Mouse (Mus musculus): ENCODE measurements around the gene Usp32.

The Usp32 gene

GRCm38 (mm10) chr11:84979351-84979750 lies 160.6 kb downstream of the Usp32 start:
- DNase-seq (ENCODE audit: low read depth, low spot score), result no peak

GRCm38 (mm10) chr11:84978113-84978512 lies 161.8 kb downstream of the Usp32 start:
- no peak for DNase-seq (ENCODE audit: low read depth, low spot score)

- DNase-seq (ENCODE audit: low read depth, low spot score), result no peak
Measured at GRCm38 (mm10) chr11:84977385-84977952, 162.5 kb downstream of the Usp32 start.

- no peak for DNase-seq (ENCODE audit: low read depth, low spot score)
Measured at GRCm38 (mm10) chr11:84976706-84977105, 163.3 kb downstream of the Usp32 start.

GRCm38 (mm10) chr11:84974582-84974981 lies 165.4 kb downstream of the Usp32 start:
- DNase-seq (ENCODE audit: low read depth, low spot score), result no peak

- no peak for DNase-seq (ENCODE audit: low read depth, low spot score)
Measured at GRCm38 (mm10) chr11:84973661-84974060, 166.3 kb downstream of the Usp32 start.

GRCm38 (mm10) chr11:84972067-84972466 lies 167.9 kb downstream of the Usp32 start:
- no peak for DNase-seq (ENCODE audit: low read depth, low spot score)

GRCm38 (mm10) chr11:84968775-84969174 lies 171.2 kb downstream of the Usp32 start:
- DNase-seq (ENCODE audit: low read depth, low spot score), result no peak

- no peak for DNase-seq (ENCODE audit: low read depth, low spot score)
Measured at GRCm38 (mm10) chr11:84968309-84968708, 171.7 kb downstream of the Usp32 start.

- no peak for DNase-seq (ENCODE audit: low read depth, low spot score)
Measured at GRCm38 (mm10) chr11:84967113-84967512, 172.8 kb downstream of the Usp32 start.

GRCm38 (mm10) chr11:84966696-84967095 lies 173.3 kb downstream of the Usp32 start:
- DNase-seq (ENCODE audit: low read depth, low spot score), result no peak

GRCm38 (mm10) chr11:84963556-84963955 lies 176.4 kb downstream of the Usp32 start:
- DNase-seq (ENCODE audit: low read depth, low spot score), result no peak

GRCm38 (mm10) chr11:84962536-84962935 lies 177.4 kb downstream of the Usp32 start:
- no peak for DNase-seq (ENCODE audit: low read depth, low spot score)

GRCm38 (mm10) chr11:84961571-84961970 lies 178.4 kb downstream of the Usp32 start:
- no peak for DNase-seq (ENCODE audit: low read depth, low spot score)

- no peak for DNase-seq (ENCODE audit: low read depth, low spot score)
Measured at GRCm38 (mm10) chr11:84960780-84961179, 179.2 kb downstream of the Usp32 start.

GRCm38 (mm10) chr11:84960291-84960690 lies 179.7 kb downstream of the Usp32 start:
- no peak for DNase-seq (ENCODE audit: low read depth, low spot score)

GRCm38 (mm10) chr11:84959701-84960181 lies 180.2 kb downstream of the Usp32 start:
- no peak for DNase-seq (ENCODE audit: low read depth, low spot score)

GRCm38 (mm10) chr11:84959181-84959580 lies 180.8 kb downstream of the Usp32 start:
- DNase-seq (ENCODE audit: low read depth, low spot score), result no peak

- no peak for DNase-seq (ENCODE audit: low read depth, low spot score)
Measured at GRCm38 (mm10) chr11:84958271-84958630, 181.7 kb downstream of the Usp32 start.

- no peak for DNase-seq (ENCODE audit: low read depth, low spot score)
Measured at GRCm38 (mm10) chr11:84957591-84958270, 182.2 kb downstream of the Usp32 start, which contains the start of gene Car4. Gene Car4 (plus strand): TSS chr11:84957786.

- no peak for DNase-seq (ENCODE audit: low read depth, low spot score)
Measured at GRCm38 (mm10) chr11:84957171-84957570, 182.8 kb downstream of the Usp32 start.

GRCm38 (mm10) chr11:84956400-84956799 lies 183.6 kb downstream of the Usp32 start:
- no peak for DNase-seq (ENCODE audit: low read depth, low spot score)

- no peak for DNase-seq (ENCODE audit: low read depth, low spot score)
Measured at GRCm38 (mm10) chr11:84952611-84953010, 187.3 kb downstream of the Usp32 start.

All from retina, adult 2 months (tissue).